Mouse (Mus musculus) C2C12 (cell line): ENCODE measurements around the gene Slc10a6. TPM values are rescaled to one million over a fixed set of nuclear protein-coding genes. Genes with fewer than 3 reads are reported as not detected.

Experiments used
- H3K27me3 ChIP-seq: one replicate; pipeline ENCODE4 v1.6.1; 2011; ENCODE audit not compliant: control insufficient read depth, insufficient read depth, insufficient read length
- H3K36me3 ChIP-seq: one replicate; pipeline ENCODE4 v1.6.1; 2011; ENCODE audit not compliant: control insufficient read depth, insufficient read depth
- H3K4me3 ChIP-seq: one replicate; pipeline ENCODE4 v1.5.1; 2011; ENCODE audit warnings: mild to moderate bottlenecking, control low read depth; ENCODE audit not compliant: poor library complexity, insufficient read depth, severe bottlenecking
- H3K79me2 ChIP-seq: one replicate; pipeline ENCODE4 v1.6.1; 2011; ENCODE audit not compliant: control insufficient read depth, insufficient read depth
- H3K79me3 ChIP-seq: one replicate; pipeline ENCODE4 v1.6.1; 2011; ENCODE audit warnings: low read depth, control low read depth
- H3ac ChIP-seq: one replicate; pipeline ENCODE3; 2011; ENCODE audit warnings: low read depth; ENCODE audit not compliant: control insufficient read depth, insufficient read length
- CEBPB ChIP-seq: IDR thresholded peaks from one replicate; pipeline ENCODE4 v1.6.1; 2011; ENCODE audit warnings: low read depth, mild to moderate bottlenecking, control low read depth, moderate library complexity
- CTCF ChIP-seq: IDR thresholded peaks from one replicate; pipeline ENCODE4 v1.5.1; 2011; ENCODE audit not compliant: control insufficient read depth, insufficient read depth, insufficient read length
- FOSL1 ChIP-seq: IDR thresholded peaks from one replicate; pipeline ENCODE4 v1.8.0; 2011; ENCODE audit warnings: mild to moderate bottlenecking, low read length; ENCODE audit not compliant: poor library complexity, insufficient read depth, severe bottlenecking
- MAX ChIP-seq: IDR thresholded peaks from one replicate; pipeline ENCODE4 v1.6.1; 2011; ENCODE audit warnings: mild to moderate bottlenecking, control low read depth
- MYOD1 ChIP-seq: IDR thresholded peaks from one replicate; pipeline ENCODE4 v1.6.1; 2011; ENCODE audit warnings: low read depth; ENCODE audit not compliant: control insufficient read depth, insufficient read length
- MYOG ChIP-seq: IDR thresholded peaks from one replicate; pipeline ENCODE4 v1.6.1; 2011; ENCODE audit not compliant: control insufficient read depth, insufficient read length; ENCODE audit errors: extremely low read depth
- USF1 ChIP-seq: IDR thresholded peaks from one replicate; pipeline ENCODE4 v1.6.1; 2011; ENCODE audit warnings: low read depth, mild to moderate bottlenecking, control low read depth, moderate library complexity
- long read RNA-seq, 2 experiments: library from polyadenylated mRNA; unstranded; transcript quantifications; one replicate each; pipeline ENCODE4 v2.0.0; 2019 to 2020
- polyA plus RNA-seq: library from polyadenylated mRNA; unstranded; fragments of >200 nt; fragmentation: generic; extraction: Trizol; gene quantifications from one replicate; pipeline ENCODE4 v1.2.1, GENCODE M21; 2012; ENCODE audit warnings: missing spikeins

The Slc10a6 gene
- polyA plus RNA-seq = 0.02 TPM
- long read RNA-seq, experiment 1 = 0 reads
- long read RNA-seq, experiment 2, partial matches to known transcripts = 0 of 1 reads
- long read RNA-seq, experiment 2, other reads (novel, unspliced or antisense) = 0 of 1 reads

DNA sequence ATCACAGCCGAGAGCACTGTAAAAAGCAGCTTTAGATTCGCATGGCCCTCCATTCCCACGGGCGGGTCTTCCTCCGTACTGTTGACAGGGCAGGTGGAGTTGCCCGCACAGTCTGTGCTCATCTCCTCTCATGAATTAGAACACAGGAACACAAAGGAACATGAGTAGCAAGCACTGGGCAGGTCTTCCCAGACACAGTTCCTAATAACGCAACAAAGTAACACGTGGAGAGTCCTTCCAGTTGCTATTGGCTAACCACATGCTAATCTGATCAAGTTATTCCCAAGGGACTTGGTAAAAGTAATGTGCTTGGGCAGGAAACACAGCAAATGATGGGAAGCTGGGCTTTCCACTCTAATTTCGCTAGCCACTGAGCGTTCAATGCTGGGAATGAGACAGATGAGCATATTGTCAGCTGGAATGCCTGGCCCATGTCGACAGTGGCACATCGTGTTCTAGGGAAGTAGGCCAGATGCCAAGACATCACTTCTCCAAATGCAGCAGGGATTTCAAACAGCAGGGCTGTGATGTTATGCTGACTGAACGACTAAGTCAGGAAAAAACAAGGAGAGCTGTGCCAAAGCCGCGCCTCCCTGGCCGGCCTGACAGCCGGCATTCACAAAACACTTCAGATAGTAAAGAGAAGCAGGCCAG is at the start of gene Slc10a6:
Slc10a6 (minus strand) TSS at position 293 of the 654 bp plus-strand sequence.
- Histone ChIP-seq H3ac (no peak within 1 kb of the TSS), H3K4me3 (no peak within 1 kb of the TSS), H3K79me2 (no peaks in the 10 kb centered on the region), H3K79me3 (no peaks in the 10 kb centered on the region), H3K36me3 (no peaks in the 10 kb centered on the region), H3K27me3 (no peaks in the 10 kb centered on the region)
- TF ChIP-seq USF1 (peak; percentile 53), FOSL1 (no peak)

DNA sequence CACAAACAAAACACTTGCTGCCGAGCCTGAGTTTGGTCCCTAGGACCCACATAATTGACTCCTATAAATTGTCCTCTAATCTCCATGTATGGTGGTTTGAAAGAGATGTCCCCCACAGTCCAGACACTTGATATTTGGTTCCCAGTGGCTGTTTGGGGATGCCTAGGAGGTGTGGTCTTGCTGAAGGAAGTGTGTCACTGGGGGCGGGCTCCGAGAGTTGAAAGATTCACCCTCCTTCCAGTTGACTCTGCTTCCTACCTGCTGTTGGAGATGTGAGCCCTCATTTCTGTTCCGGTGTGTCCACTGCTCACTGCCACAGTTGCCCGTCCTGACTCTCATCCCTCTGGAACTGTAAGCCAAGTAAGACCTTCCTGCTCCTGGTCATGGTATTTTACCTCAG is 49.8 kb upstream of the Slc10a6 start:
- H3K4me3 ChIP-seq = no peak overlapping the region
- H3K27me3 ChIP-seq = no peaks in the 10 kb centered on the region
- no peaks in the 10 kb centered on the region for H3K79me3 ChIP-seq
- H3K79me2 ChIP-seq = no peaks in the 10 kb centered on the region
- no peak overlapping the region for H3ac ChIP-seq
- H3K36me3 ChIP-seq = no peaks in the 10 kb centered on the region
- TF ChIP-seq MAX (no peak), MYOG (no peak), FOSL1 (no peak), USF1 (no peak), CEBPB (no peak), MYOD1 (no peak), CTCF (no peak)

DNA sequence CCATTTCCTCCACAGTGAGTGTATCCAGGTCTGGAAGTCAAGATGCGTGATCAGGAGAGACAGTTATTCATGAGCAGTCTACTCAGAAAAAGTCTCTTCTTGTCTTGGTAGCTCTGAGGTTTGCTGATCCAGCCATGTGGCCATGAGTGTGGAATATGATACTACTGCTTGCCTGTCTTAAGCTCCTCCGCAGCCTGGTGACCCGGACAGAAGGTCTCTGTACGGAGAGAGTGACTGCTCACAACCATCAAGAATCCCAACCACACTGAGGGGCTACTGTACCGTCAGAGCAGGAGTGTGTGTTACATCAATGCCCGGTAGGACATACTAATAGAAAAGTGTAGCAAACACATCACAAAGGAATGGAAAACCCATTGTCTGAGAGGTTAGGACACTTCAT is 48.7 kb upstream of the Slc10a6 start:
- TF ChIP-seq MYOG = no peak
- Histone ChIP-seq H3K36me3 (no peaks in the 10 kb centered on the region), H3K79me2 (no peaks in the 10 kb centered on the region), H3K4me3 (no peak overlapping the region), H3K79me3 (no peaks in the 10 kb centered on the region), H3ac (no peak overlapping the region), H3K27me3 (no peaks in the 10 kb centered on the region)

DNA sequence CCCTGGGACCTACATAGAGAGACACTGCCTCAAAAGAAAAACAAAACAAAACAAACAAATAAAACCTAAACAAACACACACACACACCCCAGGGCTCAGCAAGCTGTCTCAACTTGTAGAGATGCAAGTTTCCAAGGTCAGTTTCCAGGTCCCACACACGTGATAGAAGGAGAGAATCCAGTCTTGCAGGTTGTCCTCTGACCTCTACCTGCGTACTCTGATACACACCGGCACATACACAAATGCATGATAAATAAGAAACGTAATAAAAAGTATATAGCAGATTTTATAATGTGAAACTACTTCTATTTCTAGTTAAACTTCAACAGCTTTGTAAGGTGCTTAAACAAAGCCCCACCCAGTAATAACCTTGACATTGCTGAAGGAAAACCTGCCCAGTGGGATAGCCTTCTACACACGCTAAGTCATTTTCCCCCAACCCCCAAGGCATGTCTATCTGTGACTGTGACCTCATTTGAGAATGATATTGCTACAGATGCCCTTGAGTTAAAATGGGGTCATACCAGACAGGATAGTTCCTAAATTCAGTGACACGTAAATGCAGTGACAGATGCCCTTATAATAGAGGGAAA is 47.2 kb upstream of the Slc10a6 start:
- Histone ChIP-seq H3K27me3 (no peaks in the 10 kb centered on the region), H3ac (no peak overlapping the region), H3K79me2 (no peaks in the 10 kb centered on the region), H3K79me3 (no peaks in the 10 kb centered on the region), H3K4me3 (no peak overlapping the region), H3K36me3 (no peaks in the 10 kb centered on the region)
- no peak for TF ChIP-seq MAX
- no peak for TF ChIP-seq CEBPB
- TF ChIP-seq FOSL1 = no peak
- no peak for TF ChIP-seq MYOG
- no peak for TF ChIP-seq MYOD1
- TF ChIP-seq USF1 = no peak
- no peak for TF ChIP-seq CTCF

DNA sequence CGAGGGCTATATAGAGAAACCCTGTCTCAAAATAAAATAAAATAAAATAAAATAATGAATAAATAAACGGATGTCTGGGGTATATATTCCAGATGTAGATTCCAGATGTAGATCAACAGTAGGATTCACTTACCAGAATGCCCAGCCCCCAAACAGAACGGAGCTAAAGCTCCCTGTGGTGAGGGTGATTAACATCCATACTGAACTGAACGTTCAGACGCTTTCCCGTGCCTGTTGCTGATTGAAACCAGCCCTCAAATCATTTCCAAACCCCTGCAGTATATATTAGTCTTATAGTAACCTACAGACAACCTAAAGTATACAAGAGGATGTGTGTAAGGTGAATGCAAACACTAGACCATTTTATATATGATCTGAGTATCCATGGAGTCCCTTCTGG is 45.3 kb upstream of the Slc10a6 start:
- Histone ChIP-seq H3K79me2 (no peaks in the 10 kb centered on the region), H3K4me3 (no peak overlapping the region), H3K36me3 (no peaks in the 10 kb centered on the region), H3ac (no peak overlapping the region), H3K79me3 (no peaks in the 10 kb centered on the region), H3K27me3 (no peaks in the 10 kb centered on the region)
- TF ChIP-seq USF1 (no peak), MYOG (no peak), MAX (no peak), MYOD1 (no peak), CTCF (no peak), FOSL1 (no peak), CEBPB (no peak)

DNA sequence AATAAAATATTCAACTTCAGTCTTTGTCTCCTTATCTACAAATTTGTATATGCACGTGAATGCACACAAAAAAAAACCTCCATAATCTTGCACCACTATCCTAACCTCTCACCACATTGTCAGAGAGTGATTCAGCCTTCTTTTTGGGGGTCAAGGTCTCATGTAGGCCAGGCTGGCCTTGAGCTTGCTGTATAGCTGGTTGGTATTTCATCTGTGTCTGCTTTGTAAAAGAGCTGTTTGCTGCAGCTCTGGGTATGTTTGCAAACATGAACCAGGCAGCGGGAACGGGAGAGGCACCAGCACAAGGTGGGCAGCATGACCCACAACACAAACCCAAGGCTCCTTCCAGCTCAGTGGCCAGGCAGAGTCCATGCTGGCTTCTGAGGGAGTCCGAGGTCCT is 44.4 kb upstream of the Slc10a6 start:
- no peaks in the 10 kb centered on the region for H3K36me3 ChIP-seq
- H3K4me3 ChIP-seq = no peak overlapping the region
- H3ac ChIP-seq = no peak overlapping the region
- H3K79me2 ChIP-seq = no peaks in the 10 kb centered on the region
- H3K79me3 ChIP-seq = no peaks in the 10 kb centered on the region
- H3K27me3 ChIP-seq = no peaks in the 10 kb centered on the region
- TF ChIP-seq MYOD1 (no peak), CEBPB (no peak), MYOG (no peak), CTCF (no peak), FOSL1 (no peak), MAX (no peak)
